Mouse (Mus musculus) embryonic facial prominence, embryonic 14.5 days (tissue): ENCODE results near the gene Fgf23. TPM values are rescaled to one million over a fixed set of nuclear protein-coding genes. Genes with fewer than 3 reads are reported as not detected.

Experiments used
- ATAC-seq: fragments of 200-750 bp; cut with Nextera tagmentation; 2 replicates; pipeline ENCODE4 v1.8.0; 2017; ENCODE audit warnings: low read depth, moderate number of reproducible peaks, moderate TSS enrichment
- DNase-seq: peaks from one replicate; pipeline ENCODE4 v3.0.0-alpha.2; 2015; ENCODE audit warnings: low spot score
- H3K27ac ChIP-seq: fragments of 300-500 bp; sonication (generic); replicated peaks from 2 replicates; pipeline ENCODE4 v1.5.1; 2014; ENCODE audit warnings: low read depth, mild to moderate bottlenecking, low read length, moderate library complexity
- H3K27me3 ChIP-seq: fragments of 300-500 bp; sonication (generic); replicated peaks from 2 replicates; pipeline ENCODE4 v1.6.1; 2014; ENCODE audit warnings: low read length; ENCODE audit not compliant: control insufficient read depth, insufficient read depth
- H3K36me3 ChIP-seq: fragments of 300-500 bp; sonication (generic); 2 replicates; pipeline ENCODE4 v1.6.1; 2014; ENCODE audit warnings: low read length, mixed read lengths; ENCODE audit not compliant: control insufficient read depth, insufficient read depth
- H3K4me1 ChIP-seq: fragments of 300-500 bp; sonication (generic); 2 replicates; pipeline ENCODE4 v1.6.1; 2014; ENCODE audit warnings: antibody characterized with exemption, low read length; ENCODE audit not compliant: control insufficient read depth, insufficient read depth
- H3K4me2 ChIP-seq: fragments of 300-500 bp; sonication (generic); 2 replicates; pipeline ENCODE4 v1.6.1; 2014; ENCODE audit warnings: low read depth, mild to moderate bottlenecking, low read length, moderate library complexity, mixed read lengths
- H3K4me3 ChIP-seq: fragments of 300-500 bp; sonication (generic); 2 replicates; pipeline ENCODE4 v1.5.1; 2014; ENCODE audit warnings: low read depth, mild to moderate bottlenecking, low read length
- H3K9ac ChIP-seq: fragments of 300-500 bp; sonication (generic); 2 replicates; pipeline ENCODE4 v1.6.1; 2014; ENCODE audit warnings: low read depth, mild to moderate bottlenecking, low read length, moderate library complexity, mixed read lengths
- H3K9me3 ChIP-seq: fragments of 300-500 bp; sonication (generic); 2 replicates; pipeline ENCODE4 v1.6.1; 2016; ENCODE audit warnings: low read length; ENCODE audit not compliant: control insufficient read depth
- WGBS: fragments of 180-500 bp; shearing (Covaris S2); extraction: QIAGEN DNeasy Blood & Tissue Kit; methylation state at CpG from one replicate; pipeline ENCODE4 v1.1.7; 2014; 5-methylcytosine and 5-hydroxymethylcytosine counted together
- polyA plus RNA-seq: library from polyadenylated mRNA; unstranded; fragments of >200 nt; fragmentation: Nextera tagmentation; extraction: Ambion mirVana; gene quantifications from 2 replicates; pipeline ENCODE4 v1.2.1, GENCODE M21; 2014

Gene Fgf23
- polyA plus RNA-seq, 1 experiment from 2014 or later, result not detected

DNA sequence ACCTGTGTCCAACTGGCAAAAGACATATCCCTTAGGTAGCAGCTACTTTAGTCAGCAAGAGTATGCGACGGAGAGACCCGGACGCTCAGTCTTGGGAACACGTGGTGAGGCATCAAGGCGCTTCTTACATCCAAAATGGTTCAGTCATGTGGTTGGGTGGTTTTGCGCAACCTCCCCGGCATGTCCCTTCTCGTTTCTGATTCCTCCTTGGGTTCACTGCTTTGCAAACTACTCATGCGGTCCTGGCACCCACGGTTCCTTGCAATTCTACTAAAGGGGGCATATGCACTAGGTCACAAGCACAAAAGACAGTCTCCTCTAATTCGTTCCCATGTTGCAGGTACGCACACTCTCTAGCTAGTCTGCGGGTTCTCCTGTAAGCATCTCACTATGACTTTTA, 57.0 kb downstream of the Fgf23 start:
- DNase-seq, result no peak
- H3K4me1 ChIP-seq, result no peaks in the 10 kb centered on the region; the same call in 1 of the 2 replicates
- 90% methylated on average over 14 of the region's 14 CpGs for WGBS
- ATAC-seq, result no peak
- peaks cover 76% of the 10 kb centered on the region for H3K36me3 ChIP-seq
- H3K27me3 ChIP-seq, result no peaks in the 10 kb centered on the region
- H3K4me2 ChIP-seq, result no peak overlapping the region
- H3K9me3 ChIP-seq, result no peaks in the 10 kb centered on the region
- H3K27ac ChIP-seq, result no peak overlapping the region
- no peak overlapping the region for H3K9ac ChIP-seq
- no peak overlapping the region for H3K4me3 ChIP-seq

DNA sequence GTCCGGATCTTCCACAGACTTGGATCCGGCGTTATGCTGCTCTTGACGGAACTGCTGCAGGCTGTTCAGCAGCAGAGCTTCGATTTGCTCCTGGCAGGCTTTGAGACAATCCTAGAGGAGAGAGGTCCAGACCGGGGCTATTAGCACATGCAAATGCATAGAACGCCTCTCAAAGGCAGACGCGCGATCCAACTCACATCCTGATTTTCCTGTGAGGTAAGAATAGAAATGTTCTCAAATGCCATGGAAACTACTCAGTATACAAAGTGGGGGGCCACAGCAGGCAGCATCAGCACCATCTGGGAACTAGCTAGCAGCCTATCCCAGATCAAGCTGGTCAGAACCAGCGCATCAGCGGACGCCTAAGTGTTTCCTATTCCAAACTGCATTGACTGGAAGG, 57.7 kb downstream of the Fgf23 start:
- H3K9me3 ChIP-seq, result no peaks in the 10 kb centered on the region
- no peak overlapping the region for H3K4me3 ChIP-seq
- H3K9ac ChIP-seq, result no peak overlapping the region
- H3K36me3 ChIP-seq, result peaks cover 83% of the 10 kb centered on the region
- no peak for ATAC-seq
- H3K27me3 ChIP-seq, result no peaks in the 10 kb centered on the region
- DNase-seq, result no peak
- H3K27ac ChIP-seq, result no peak overlapping the region
- 83% methylated on average over 13 of the region's 13 CpGs for WGBS
- H3K4me1 ChIP-seq, result no peaks in the 10 kb centered on the region; the same call in 1 of the 2 replicates
- no peak overlapping the region for H3K4me2 ChIP-seq

Other genes with a start within 250 kb of the Fgf23 start
- 186 and 187 TPM in 2 replicates for gene Ndufa9, start 223.8 kb upstream of the Fgf23 start, polyA plus RNA-seq
- 0.12 TPM in 1 of 2 replicates, not detected in the other for gene Akap3, start 219.8 kb upstream of the Fgf23 start, polyA plus RNA-seq
- 0.30 and 0.35 TPM in 2 replicates for gene Dyrk4, start 151.1 kb upstream of the Fgf23 start, polyA plus RNA-seq
- gene Rad51ap1, start 133.3 kb upstream of the Fgf23 start, polyA plus RNA-seq, result 41.3 and 47.6 TPM in 2 replicates
- gene D6Wsu163e, start 132.9 kb upstream of the Fgf23 start, polyA plus RNA-seq, result 15.2 TPM in 2 replicates
- gene Fgf6, start 57.3 kb upstream of the Fgf23 start, polyA plus RNA-seq, result 3.5 and 4.8 TPM in 2 replicates
- gene Tigar, start 36.7 kb downstream of the Fgf23 start, polyA plus RNA-seq, result 1.8 and 3.3 TPM in 2 replicates
- gene Ccnd2, start 79.3 kb downstream of the Fgf23 start, polyA plus RNA-seq, result 757 and 796 TPM in 2 replicates